Mouse (Mus musculus): ENCODE results near the gene Filip1l.

Gene Filip1l

GRCm38 (mm10) chr16:57352751-57353150 lies at the start of gene Filip1l:
Filip1l (plus strand) TSS chr16:57353093.
- DNase-seq (ENCODE audit: low spot score in 2 of 2), result no peak

GRCm38 (mm10) chr16:57303716-57304115 lies 49.2 kb upstream of the Filip1l start:
- no peak for DNase-seq (ENCODE audit: low spot score in 2 of 2)

- no peak for DNase-seq (ENCODE audit: low spot score in 2 of 2)
Measured at GRCm38 (mm10) chr16:57305463-57305862, 47.4 kb upstream of the Filip1l start.

GRCm38 (mm10) chr16:57312130-57312529 lies 40.8 kb upstream of the Filip1l start:
- DNase-seq (ENCODE audit: low spot score in 2 of 2), result no peak

GRCm38 (mm10) chr16:57313487-57313886 lies 39.4 kb upstream of the Filip1l start:
- DNase-seq (ENCODE audit: low spot score in 2 of 2), result no peak

- DNase-seq (ENCODE audit: low spot score in 2 of 2), result no peak
Measured at GRCm38 (mm10) chr16:57314236-57314635, 38.7 kb upstream of the Filip1l start.

GRCm38 (mm10) chr16:57315026-57315425 lies 37.9 kb upstream of the Filip1l start:
- no peak for DNase-seq (ENCODE audit: low spot score in 2 of 2)

GRCm38 (mm10) chr16:57317127-57317526 lies 35.8 kb upstream of the Filip1l start:
- DNase-seq (ENCODE audit: low spot score in 2 of 2), result no peak

GRCm38 (mm10) chr16:57317882-57318636 lies 34.8 kb upstream of the Filip1l start:
- no peak for DNase-seq (ENCODE audit: low spot score in 2 of 2)

GRCm38 (mm10) chr16:57318637-57319125 lies 34.2 kb upstream of the Filip1l start:
- no peak for DNase-seq (ENCODE audit: low spot score in 2 of 2)

GRCm38 (mm10) chr16:57319284-57320124 lies 33.4 kb upstream of the Filip1l start:
- no peak for DNase-seq (ENCODE audit: low spot score in 2 of 2)

GRCm38 (mm10) chr16:57326996-57327395 lies 25.9 kb upstream of the Filip1l start:
- no peak for DNase-seq (ENCODE audit: low spot score in 2 of 2)

- DNase-seq (ENCODE audit: low spot score in 2 of 2), result no peak
Measured at GRCm38 (mm10) chr16:57329028-57329427, 23.9 kb upstream of the Filip1l start.

GRCm38 (mm10) chr16:57330111-57330510 lies 22.8 kb upstream of the Filip1l start:
- DNase-seq (ENCODE audit: low spot score in 2 of 2), result no peak

- DNase-seq (ENCODE audit: low spot score in 2 of 2), result no peak
Measured at GRCm38 (mm10) chr16:57332301-57332700, 20.6 kb upstream of the Filip1l start.

- DNase-seq (ENCODE audit: low spot score in 2 of 2), result no peak
Measured at GRCm38 (mm10) chr16:57336770-57337423, 16.0 kb upstream of the Filip1l start.

GRCm38 (mm10) chr16:57339765-57340612 lies 12.9 kb upstream of the Filip1l start:
- DNase-seq (ENCODE audit: low spot score in 2 of 2), result no peak

GRCm38 (mm10) chr16:57340613-57340898 lies 12.3 kb upstream of the Filip1l start:
- no peak for DNase-seq (ENCODE audit: low spot score in 2 of 2)

GRCm38 (mm10) chr16:57346258-57346657 lies 6.6 kb upstream of the Filip1l start:
- DNase-seq (ENCODE audit: low spot score in 2 of 2), result no peak

- no peak for DNase-seq (ENCODE audit: low spot score in 2 of 2)
Measured at GRCm38 (mm10) chr16:57349039-57349438, 3.9 kb upstream of the Filip1l start.

GRCm38 (mm10) chr16:57349689-57350088 lies 3.2 kb upstream of the Filip1l start:
- no peak for DNase-seq (ENCODE audit: low spot score in 2 of 2)

Data from right cerebral cortex, postnatal 10 days (tissue).